Mouse (Mus musculus) frontal cortex, postnatal 14 days (tissue): ENCODE results near the gene Cntd1.

Experiments used
- DNase-seq, 2 experiments: peaks; one replicate each; pipeline ENCODE4 v3.0.0; 2022; ENCODE audit warnings: low spot score in 2 of 2

Gene Cntd1

DNA sequence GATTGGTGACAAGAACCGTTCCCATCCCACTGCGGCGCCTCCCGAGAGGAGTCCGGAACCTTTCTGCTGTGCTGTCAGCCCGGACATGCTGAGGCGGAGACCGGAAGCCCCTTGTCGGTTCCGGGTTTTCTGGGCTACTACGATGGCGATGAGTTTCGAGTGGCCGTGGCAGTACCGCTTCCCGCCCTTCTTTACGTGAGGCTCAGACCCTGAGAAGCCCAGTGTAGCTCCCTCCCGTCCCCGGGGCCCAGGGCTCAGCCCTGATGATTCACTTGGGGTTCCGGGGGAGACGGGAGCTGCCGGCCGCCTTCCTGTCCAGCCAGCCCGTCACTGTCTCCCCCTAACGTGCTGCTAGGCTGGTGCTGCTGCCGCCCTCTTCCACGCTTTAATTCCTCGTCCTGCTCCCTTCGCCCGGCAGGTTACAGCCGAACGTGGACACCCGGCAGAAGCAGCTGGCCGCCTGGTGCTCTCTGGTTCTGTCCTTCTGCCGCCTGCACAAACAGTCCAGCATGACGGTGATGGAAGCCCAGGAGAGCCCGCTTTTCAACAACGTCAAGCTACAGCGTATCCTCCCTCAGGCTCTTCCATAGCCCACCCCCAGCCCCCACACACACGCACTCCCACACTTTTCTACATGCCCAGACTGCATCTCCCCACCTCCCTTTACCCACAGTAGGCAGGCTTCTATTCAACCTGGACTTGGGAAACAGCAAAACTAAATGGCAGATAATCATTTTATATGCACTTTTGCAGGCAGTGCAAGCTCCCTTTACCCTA lies 25.0 kb upstream of the Cntd1 start, which contains the start of gene Vps25:
TSS of gene Vps25 (plus strand) at position 95 of the 777 bp plus-strand sequence.
- DNase-seq, result peak; percentile 69 to 73

- DNase-seq, result no peak
Observed at GRCm38 (mm10) chr11:101255826-101256775, 22.7 kb upstream of the Cntd1 start.

GRCm38 (mm10) chr11:101259261-101259712 lies 19.5 kb upstream of the Cntd1 start:
- peak in 1 of 2 experiments; percentile 57 for DNase-seq

- no peak for DNase-seq
Observed at GRCm38 (mm10) chr11:101259948-101260825, 18.6 kb upstream of the Cntd1 start, which contains the start of gene Wnk4. Gene Wnk4 (plus strand): TSS chr11:101260567.

DNA sequence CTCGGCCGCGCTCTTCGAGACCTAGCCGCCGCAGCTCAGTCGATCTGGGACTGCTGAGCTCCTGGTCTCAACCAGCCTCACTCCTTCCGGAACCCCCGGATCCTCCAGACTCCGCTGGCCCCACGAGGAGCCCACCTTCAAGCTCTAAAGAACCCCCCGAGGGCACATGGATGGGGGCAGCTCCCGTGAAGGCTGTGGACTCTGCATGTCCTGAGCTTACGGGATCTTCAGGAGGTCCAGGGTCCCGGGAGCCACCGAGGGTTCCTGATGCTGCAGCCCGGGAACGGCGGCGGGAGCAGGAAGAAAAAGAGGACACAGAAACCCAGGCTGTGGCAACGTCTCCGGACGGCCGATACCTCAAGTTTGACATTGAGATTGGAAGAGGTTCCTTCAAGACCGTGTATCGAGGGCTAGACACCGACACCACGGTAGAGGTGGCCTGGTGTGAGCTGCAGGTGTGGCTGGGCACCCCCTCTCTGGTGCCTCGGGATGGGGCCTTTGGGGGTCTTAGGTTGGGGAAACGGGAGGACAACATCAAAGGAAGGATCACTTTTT lies 17.9 kb upstream of the Cntd1 start:
- no peak for DNase-seq

GRCm38 (mm10) chr11:101262272-101262967 lies 16.4 kb upstream of the Cntd1 start:
- DNase-seq, result no peak

GRCm38 (mm10) chr11:101263138-101263988 lies 15.4 kb upstream of the Cntd1 start:
- no peak for DNase-seq

DNA sequence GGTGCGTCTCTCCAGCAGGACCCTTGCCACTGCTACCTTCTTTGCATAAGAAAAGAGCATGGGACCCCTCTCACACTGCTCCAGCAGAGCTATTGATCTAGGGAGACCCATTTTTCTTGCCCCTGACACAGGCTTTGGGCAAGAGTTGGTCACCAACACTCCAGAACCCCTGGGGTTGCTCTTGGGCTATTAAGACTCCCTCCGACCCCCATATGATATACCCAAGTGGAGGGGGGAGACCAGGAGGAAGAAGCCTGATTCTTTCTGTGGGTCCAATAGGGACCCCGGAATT lies 14.9 kb upstream of the Cntd1 start:
- DNase-seq, result no peak

DNA sequence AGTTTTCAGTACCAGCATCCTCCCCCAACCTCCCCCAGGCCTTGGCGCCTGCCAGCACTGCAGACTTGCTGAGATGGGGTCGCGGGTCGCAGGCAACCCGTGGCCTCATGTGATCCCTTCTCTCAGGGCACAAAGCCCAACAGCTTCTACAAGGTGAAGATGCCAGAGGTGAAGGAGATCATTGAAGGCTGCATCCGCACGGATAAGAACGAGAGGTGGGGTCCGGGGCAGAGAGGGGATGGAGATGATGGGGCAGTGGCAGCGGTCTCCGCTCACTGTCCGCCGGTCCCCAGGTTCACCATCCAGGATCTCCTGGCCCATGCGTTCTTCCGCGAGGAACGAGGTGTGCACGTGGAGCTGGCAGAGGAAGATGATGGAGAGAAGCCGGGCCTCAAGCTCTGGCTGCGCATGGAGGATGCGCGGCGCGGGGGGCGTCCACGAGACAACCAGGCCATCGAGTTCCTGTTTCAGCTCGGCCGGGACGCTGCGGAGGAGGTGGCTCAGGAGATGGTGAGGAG lies 13.8 kb upstream of the Cntd1 start:
- no peak for DNase-seq

DNA sequence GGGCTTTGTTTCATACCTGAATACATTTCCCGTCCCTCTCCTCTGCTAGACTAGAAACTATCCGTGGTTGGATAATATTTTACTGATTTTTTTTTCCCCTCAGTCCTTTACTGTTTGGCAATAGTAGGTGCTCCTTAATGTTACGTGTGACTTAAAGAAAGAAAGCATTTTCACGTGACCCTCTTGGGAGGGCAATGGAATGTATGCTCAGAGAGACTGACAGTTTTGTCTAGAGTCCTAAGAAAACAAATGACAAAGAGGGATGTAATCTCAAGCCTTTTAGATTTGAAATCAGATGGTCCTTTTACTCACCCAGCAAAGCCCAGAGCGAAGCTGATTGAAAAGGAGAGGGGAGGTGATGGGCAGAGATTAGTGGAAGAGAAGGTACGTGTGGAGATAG lies 12.9 kb upstream of the Cntd1 start:
- DNase-seq, result no peak

- no peak for DNase-seq
Observed at GRCm38 (mm10) chr11:101269577-101270116, 9.2 kb upstream of the Cntd1 start.

DNA sequence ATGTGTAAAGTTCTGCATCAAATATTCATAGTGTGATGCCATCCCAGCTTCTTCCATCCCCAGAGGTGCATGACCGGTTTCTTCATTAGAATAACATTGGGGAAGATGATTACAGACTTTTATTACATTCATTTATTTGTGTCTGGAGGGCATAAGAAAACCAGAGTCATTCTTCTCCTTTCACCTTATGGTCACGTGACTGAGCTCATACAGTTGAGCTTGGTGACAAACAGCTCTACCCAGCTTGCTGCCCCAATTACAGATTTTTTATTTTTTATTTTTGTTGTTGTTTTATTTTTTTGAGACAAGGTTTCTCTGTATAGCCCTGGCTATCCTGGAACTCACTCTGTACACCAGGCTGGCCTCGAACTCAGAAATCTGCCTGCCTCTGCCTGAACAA lies 6.4 kb upstream of the Cntd1 start:
- no peak for DNase-seq

DNA sequence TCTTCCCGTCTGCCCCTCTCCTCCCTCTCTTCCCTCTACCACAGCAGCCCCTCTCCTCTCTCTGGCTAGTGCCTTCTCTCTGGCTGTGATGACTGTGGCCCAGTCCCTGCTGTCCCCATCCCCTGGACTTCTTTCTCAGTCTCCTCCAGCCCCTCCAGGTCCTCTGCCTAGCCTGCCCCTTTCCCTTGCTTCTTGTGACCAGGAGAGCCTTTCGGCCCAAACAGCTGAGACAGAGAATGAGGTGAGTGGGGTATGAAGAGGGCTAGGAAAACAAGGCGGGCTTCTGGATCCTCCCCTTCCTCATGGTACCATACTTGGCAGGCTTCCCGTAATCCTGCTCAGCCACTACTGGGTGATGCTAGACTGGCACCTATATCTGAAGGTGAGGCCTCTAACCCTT lies 3.5 kb upstream of the Cntd1 start:
- no peak for DNase-seq

DNA sequence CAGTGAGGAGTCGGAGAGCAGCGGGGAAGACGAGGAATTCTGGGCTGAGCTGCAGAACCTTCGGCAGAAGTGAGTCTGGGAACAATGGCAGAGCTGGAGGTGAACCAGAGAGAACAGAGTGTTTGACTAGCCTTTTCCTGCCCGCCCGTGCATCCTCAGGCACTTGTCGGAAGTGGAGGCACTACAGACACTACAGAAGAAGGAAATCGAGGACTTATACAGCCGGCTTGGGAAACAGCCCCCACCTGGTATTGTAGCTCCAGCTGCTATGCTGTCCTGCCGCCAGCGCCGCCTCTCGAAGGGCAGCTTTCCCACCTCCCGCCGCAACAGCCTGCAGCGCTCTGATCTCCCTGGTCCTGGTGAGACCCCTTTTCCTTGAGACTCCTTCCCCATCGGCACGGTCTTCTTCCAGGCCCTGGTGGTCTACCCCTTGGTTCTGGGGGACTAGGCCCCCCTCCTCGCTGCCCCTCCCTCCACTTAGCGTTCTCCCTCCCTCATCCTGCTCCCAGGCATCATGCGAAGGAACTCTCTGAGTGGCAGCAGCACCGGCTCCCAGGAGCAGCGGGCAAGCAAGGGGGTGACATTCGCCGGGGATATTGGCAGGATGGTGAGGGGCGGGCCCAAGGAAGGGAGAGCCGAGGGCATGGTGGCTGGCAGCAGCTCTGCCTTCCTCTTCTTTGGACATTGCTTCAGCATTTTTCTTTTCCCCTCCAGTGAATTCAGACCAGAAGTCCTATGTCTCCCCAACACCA lies 2.3 kb upstream of the Cntd1 start:
- no peak for DNase-seq

- DNase-seq, result no peak
Observed at GRCm38 (mm10) chr11:101277381-101278222, 1.2 kb upstream of the Cntd1 start.

DNA sequence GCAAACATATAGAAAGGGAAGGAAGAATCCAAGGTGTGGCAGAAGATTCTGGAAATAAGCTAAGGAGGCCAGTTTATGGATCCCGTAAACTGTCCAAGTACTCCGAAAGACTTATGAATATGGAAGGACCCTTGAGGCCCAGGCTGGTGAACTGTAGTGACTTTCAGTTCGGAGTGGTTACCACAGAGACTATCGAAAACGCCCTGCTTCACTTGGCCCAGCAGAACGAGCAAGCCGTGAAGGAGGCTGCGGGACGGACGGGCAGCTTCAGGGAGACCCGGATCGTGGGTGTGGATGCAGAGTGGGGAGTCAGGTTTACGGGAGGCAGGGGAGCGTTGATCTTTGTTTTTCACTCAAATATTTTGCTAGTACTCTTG lies 369 bp downstream of the Cntd1 start:
- no peak for DNase-seq

DNA sequence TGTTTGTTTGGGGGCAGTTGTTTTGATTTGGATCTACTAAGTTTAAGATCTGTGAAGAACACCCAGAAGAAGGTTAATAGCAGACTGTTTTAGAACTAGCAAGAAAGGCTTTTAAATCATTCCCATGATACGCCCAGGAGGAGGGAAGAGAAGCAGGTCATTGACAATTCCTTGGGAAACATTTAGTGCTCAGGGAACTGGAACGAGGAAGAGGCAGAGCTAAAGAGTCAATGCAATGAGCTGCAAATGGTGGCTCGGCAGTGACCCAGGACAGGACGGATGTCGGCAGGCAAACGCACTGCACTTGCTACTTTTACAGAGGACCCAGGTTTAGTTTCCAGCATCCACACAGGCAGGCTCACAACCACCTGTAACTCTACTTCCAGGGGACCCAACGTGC lies 2.0 kb downstream of the Cntd1 start:
- DNase-seq, result no peak

GRCm38 (mm10) chr11:101282896-101283295 lies 4.1 kb downstream of the Cntd1 start:
- DNase-seq, result no peak
